Mouse (Mus musculus): ENCODE data around the gene Exo1.

Exo1 gene

GRCm38 (mm10) chr1:175880453-175881296, at the start of gene Exo1:
Exo1 (plus strand) TSS chr1:175880581.
- DNase-seq, result peak; percentile 88 to 92

- no peak for DNase-seq
Measured at GRCm38 (mm10) chr1:175855515-175855914, 24.9 kb upstream of the Exo1 start.

- no peak for DNase-seq
Measured at GRCm38 (mm10) chr1:175867050-175867449, 13.3 kb upstream of the Exo1 start.

- peak; percentile 15 to 30 for DNase-seq
Measured at GRCm38 (mm10) chr1:175867558-175867957, 12.8 kb upstream of the Exo1 start.

- DNase-seq, result no peak
Measured at GRCm38 (mm10) chr1:175870716-175871115, 9.7 kb upstream of the Exo1 start.

- DNase-seq, result no peak
Measured at GRCm38 (mm10) chr1:175872028-175872816, 8.2 kb upstream of the Exo1 start.

- no peak for DNase-seq
Measured at GRCm38 (mm10) chr1:175883398-175883797, 3.0 kb downstream of the Exo1 start.

GRCm38 (mm10) chr1:175893263-175893662, 12.9 kb downstream of the Exo1 start:
- no peak for DNase-seq

GRCm38 (mm10) chr1:175893726-175894125, 13.3 kb downstream of the Exo1 start:
- no peak for DNase-seq

- DNase-seq, result no peak
Measured at GRCm38 (mm10) chr1:175911207-175911606, 30.8 kb downstream of the Exo1 start.

GRCm38 (mm10) chr1:175912038-175912437, 31.7 kb downstream of the Exo1 start:
- no peak for DNase-seq

GRCm38 (mm10) chr1:175913728-175914303, 33.4 kb downstream of the Exo1 start:
- no peak for DNase-seq

GRCm38 (mm10) chr1:175920029-175920428, 39.6 kb downstream of the Exo1 start, which contains the start of gene Gm38100:
Gm38100 (plus strand) TSS chr1:175920329.
- DNase-seq, result no peak

- no peak for DNase-seq
Measured at GRCm38 (mm10) chr1:175921091-175921490, 40.7 kb downstream of the Exo1 start.

GRCm38 (mm10) chr1:175923848-175924787, 43.7 kb downstream of the Exo1 start:
- peak; percentile 88 to 91 for DNase-seq

GRCm38 (mm10) chr1:175931391-175931790, 51.0 kb downstream of the Exo1 start:
- no peak for DNase-seq

- peak; percentile 93 for DNase-seq
Measured at GRCm38 (mm10) chr1:175936282-175936737, 55.9 kb downstream of the Exo1 start.

- no peak for DNase-seq
Measured at GRCm38 (mm10) chr1:175938731-175939130, 58.4 kb downstream of the Exo1 start.

- no peak for DNase-seq
Measured at GRCm38 (mm10) chr1:175943168-175943567, 62.8 kb downstream of the Exo1 start.

GRCm38 (mm10) chr1:175946718-175947315, 66.4 kb downstream of the Exo1 start:
- DNase-seq, result no peak

GRCm38 (mm10) chr1:175950421-175950820, 70.0 kb downstream of the Exo1 start:
- DNase-seq, result no peak

- peak in 1 of 2 experiments; percentile 35 for DNase-seq
Measured at GRCm38 (mm10) chr1:175950851-175951250, 70.5 kb downstream of the Exo1 start.

Measured in cerebellum, postnatal 14 days (tissue).